ENCODE assay signal across 20 mouse cellular contexts in the genomic region with DNA sequence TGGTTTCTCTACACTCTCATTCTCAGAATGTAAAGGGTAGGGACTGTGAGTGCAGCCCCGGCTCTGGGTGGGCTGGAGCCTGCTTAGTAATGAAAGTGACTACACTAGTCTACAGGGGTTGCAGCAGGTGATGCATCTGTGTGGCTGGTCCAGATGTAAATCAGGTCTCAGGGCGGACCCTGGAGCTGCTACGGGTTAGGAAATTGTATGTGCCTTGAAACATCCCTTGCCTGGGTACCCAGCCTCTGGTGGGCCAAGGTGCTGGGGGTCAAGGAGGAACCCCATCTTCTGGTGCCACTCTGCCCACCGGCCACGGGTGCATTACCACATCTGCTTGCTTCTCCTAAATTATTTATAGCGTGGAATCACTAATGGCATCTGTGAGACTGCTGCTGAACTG. TPM values are rescaled to one million over a fixed set of nuclear protein-coding genes. Genes with fewer than 3 reads are reported as not detected.
DNase-seq lines count a peak whose midpoint lies in the region; ATAC-seq lines count a peak whose summit lies in the region.
"Had no signal": no experiment of that assay in that cellular context is flagged by ENCODE, and none has a peak within 500 bp of the region (broad histone marks: within the 10 kb centered on the region; RNA-seq: fewer than 3 reads in every experiment).

No protein-coding gene starts in this region.

- peaks cover 37% of the 10 kb centered on the region for H3K36me3 ChIP-seq in hindbrain, embryonic 12.5 days
- H3K36me3 ChIP-seq in hindbrain, embryonic 14.5 days (replicated peaks; ENCODE audit: control insufficient read depth, insufficient read depth), result peaks cover 38% of the 10 kb centered on the region
- peaks cover 39% of the 10 kb centered on the region for H3K36me3 ChIP-seq in forebrain, embryonic 13.5 days (ENCODE audit: poor library complexity, severe bottlenecking)
- peaks cover 49% of the 10 kb centered on the region for H3K36me3 ChIP-seq in limb, embryonic 10.5 days
- peaks cover 22% of the 10 kb centered on the region for H3K36me3 ChIP-seq in midbrain, embryonic 16.5 days (ENCODE audit: control insufficient read depth, insufficient read depth, low read length)
- peaks cover 48% of the 10 kb centered on the region for H3K36me3 ChIP-seq in kidney, embryonic 15.5 days

- no peaks in the 10 kb centered on the region for H3K9me3 ChIP-seq in hindbrain, embryonic 12.5 days (replicated peaks)
- no peaks in the 10 kb centered on the region for H3K9me3 ChIP-seq in hindbrain, embryonic 14.5 days (ENCODE audit: control insufficient read depth, low read length)
- no peaks in the 10 kb centered on the region for H3K9me3 ChIP-seq in forebrain, embryonic 13.5 days (replicated peaks)
- H3K9me3 ChIP-seq in limb, embryonic 10.5 days (replicated peaks), result no peaks in the 10 kb centered on the region
- no peaks in the 10 kb centered on the region for H3K9me3 ChIP-seq in midbrain, embryonic 16.5 days (replicated peaks; ENCODE audit: control insufficient read depth, low read length, poor library complexity, severe bottlenecking)
- no peaks in the 10 kb centered on the region for H3K9me3 ChIP-seq in kidney, embryonic 15.5 days (replicated peaks)
- H3K9me3 ChIP-seq: G1E; liver, embryonic 15.5 days; midbrain, embryonic 12.5 days; stomach, embryonic 15.5 days had no signal

- 85% methylated on average over 6 of the region's 6 CpGs for WGBS in hindbrain, embryonic 12.5 days
- 87% methylated on average over 6 of the region's 6 CpGs for WGBS in hindbrain, embryonic 14.5 days
- 85% methylated on average over 6 of the region's 6 CpGs for WGBS in forebrain, embryonic 13.5 days
- 83% methylated on average over 6 of the region's 6 CpGs for WGBS in limb, embryonic 10.5 days
- WGBS in midbrain, embryonic 16.5 days, result 79% methylated on average over 6 of the region's 6 CpGs
- WGBS in kidney, embryonic 15.5 days, result 81% methylated on average over 6 of the region's 6 CpGs

- no peak overlapping the region for H3K9ac ChIP-seq in hindbrain, embryonic 12.5 days
- no peak overlapping the region; the same call in 1 of the 2 replicates for H3K9ac ChIP-seq in hindbrain, embryonic 14.5 days
- H3K9ac ChIP-seq in forebrain, embryonic 13.5 days, result no peak overlapping the region
- H3K9ac ChIP-seq in midbrain, embryonic 16.5 days (ENCODE audit: low read depth, low read length), result peak overlapping the region; percentile 38
- no peak overlapping the region for H3K9ac ChIP-seq in kidney, embryonic 15.5 days
- H3K9ac ChIP-seq: liver, embryonic 15.5 days; midbrain, embryonic 12.5 days; stomach, embryonic 15.5 days had no signal

- DNase-seq in hindbrain, embryonic 14.5 days (ENCODE audit: low spot score), result no peak
- no peak for DNase-seq in limb, embryonic 10.5 days (ENCODE audit: low spot score)

- no peak overlapping the region for H3K4me3 ChIP-seq in hindbrain, embryonic 12.5 days
- H3K4me3 ChIP-seq in hindbrain, embryonic 14.5 days (replicated peaks; ENCODE audit: low read length), result no peak overlapping the region
- no peak overlapping the region for H3K4me3 ChIP-seq in forebrain, embryonic 13.5 days
- H3K4me3 ChIP-seq in limb, embryonic 10.5 days, result no peak overlapping the region
- no peak overlapping the region for H3K4me3 ChIP-seq in midbrain, embryonic 16.5 days (ENCODE audit: low read depth, low read length)
- no peak overlapping the region for H3K4me3 ChIP-seq in kidney, embryonic 15.5 days (replicated peaks)
- H3K4me3 ChIP-seq: liver, embryonic 15.5 days; midbrain, embryonic 12.5 days; stomach, embryonic 15.5 days had no signal

- no peaks in the 10 kb centered on the region for H3K27me3 ChIP-seq in hindbrain, embryonic 12.5 days
- no peaks in the 10 kb centered on the region for H3K27me3 ChIP-seq in hindbrain, embryonic 14.5 days (ENCODE audit: control insufficient read depth, insufficient read depth, low read length)
- no peaks in the 10 kb centered on the region for H3K27me3 ChIP-seq in forebrain, embryonic 13.5 days
- H3K27me3 ChIP-seq in limb, embryonic 10.5 days (ENCODE audit: low read depth, poor library complexity, severe bottlenecking), result no peaks in the 10 kb centered on the region
- H3K27me3 ChIP-seq in midbrain, embryonic 16.5 days (ENCODE audit: control insufficient read depth, insufficient read depth, low read depth, low read length), result no peaks in the 10 kb centered on the region
- H3K27me3 ChIP-seq in kidney, embryonic 15.5 days, result no peaks in the 10 kb centered on the region
- H3K27me3 ChIP-seq: liver, embryonic 15.5 days; midbrain, embryonic 12.5 days; stomach, embryonic 15.5 days had no signal

- peak overlapping the region; percentile 44 for H3K27ac ChIP-seq in hindbrain, embryonic 12.5 days
- no peak overlapping the region for H3K27ac ChIP-seq in hindbrain, embryonic 14.5 days
- peak overlapping the region; percentile 59 for H3K27ac ChIP-seq in forebrain, embryonic 13.5 days
- H3K27ac ChIP-seq in limb, embryonic 10.5 days, result peak overlapping the region; percentile 22; the same call in 1 of the 2 replicates
- no peak overlapping the region for H3K27ac ChIP-seq in midbrain, embryonic 16.5 days (ENCODE audit: low read length)
- no peak overlapping the region for H3K27ac ChIP-seq in kidney, embryonic 15.5 days
- H3K27ac ChIP-seq: liver, embryonic 15.5 days; midbrain, embryonic 12.5 days; stomach, embryonic 15.5 days had no signal

- ATAC-seq in hindbrain, embryonic 12.5 days (ENCODE audit: low FRiP score), result no peak
- ATAC-seq in hindbrain, embryonic 14.5 days (ENCODE audit: low FRiP score), result no peak
- ATAC-seq in forebrain, embryonic 13.5 days, result no peak
- ATAC-seq in midbrain, embryonic 16.5 days, result no peak
- ATAC-seq in kidney, embryonic 15.5 days (replicated peaks; ENCODE audit: low FRiP score), result no peak
- ATAC-seq in monocyte, adult 5-6 weeks (replicated peaks; ENCODE audit: insufficient number of reproducible peaks, low FRiP score, low TSS enrichment, poor library complexity, severe bottlenecking), result no peak
- ATAC-seq in CD4-positive, CD25-positive, alpha-beta regulatory T cell, adult 4 months, result no peak

- peaks cover 17% of the 10 kb centered on the region for H3K4me1 ChIP-seq in hindbrain, embryonic 12.5 days
- H3K4me1 ChIP-seq in hindbrain, embryonic 14.5 days (replicated peaks; ENCODE audit: control insufficient read depth, insufficient read depth, low read length), result peaks cover 17% of the 10 kb centered on the region
- peaks cover 27% of the 10 kb centered on the region for H3K4me1 ChIP-seq in forebrain, embryonic 13.5 days
- H3K4me1 ChIP-seq in limb, embryonic 10.5 days, result peaks cover 10% of the 10 kb centered on the region
- H3K4me1 ChIP-seq in midbrain, embryonic 16.5 days (ENCODE audit: control insufficient read depth, insufficient read depth, low read length), result peaks cover 6% of the 10 kb centered on the region; the same call in 1 of the 2 replicates
- H3K4me1 ChIP-seq in kidney, embryonic 15.5 days, result peaks cover 6% of the 10 kb centered on the region

- no peak overlapping the region for H3K4me2 ChIP-seq in hindbrain, embryonic 12.5 days (replicated peaks)
- no peak overlapping the region for H3K4me2 ChIP-seq in hindbrain, embryonic 14.5 days (replicated peaks)
- H3K4me2 ChIP-seq in forebrain, embryonic 13.5 days, result no peak overlapping the region
- H3K4me2 ChIP-seq in midbrain, embryonic 16.5 days (ENCODE audit: low read length), result no peak overlapping the region
- no peak overlapping the region for H3K4me2 ChIP-seq in kidney, embryonic 15.5 days
- H3K4me2 ChIP-seq: liver, embryonic 15.5 days; midbrain, embryonic 12.5 days; stomach, embryonic 15.5 days had no signal

RNA-seq across cellular contexts. Expression of gene Cd5, which starts 24.6 kb away (rescaled TPM):
- 0.17 and 0.31 TPM in 2 replicates for polyA plus RNA-seq in hindbrain, embryonic 12.5 days (2016; fragmentation: Nextera tagmentation; extraction: Ambion mirVana)
- 0.31 TPM in 2 replicates for polyA plus RNA-seq in hindbrain, embryonic 14.5 days (2014; fragmentation: Nextera tagmentation; extraction: Ambion mirVana)
- polyA plus RNA-seq in forebrain, embryonic 13.5 days (2015; fragmentation: Nextera tagmentation; extraction: Ambion mirVana), result 0.26 TPM in 1 of 2 replicates, not detected in the other
- 0.06 and 0.26 TPM in 2 replicates for polyA plus RNA-seq in limb, embryonic 10.5 days (2016; fragmentation: Nextera tagmentation; extraction: Ambion mirVana)
- 0.48 and 0.78 TPM in 2 replicates for polyA plus RNA-seq in midbrain, embryonic 16.5 days (2015; fragmentation: Nextera tagmentation; extraction: Ambion mirVana)
- 0.34 and 0.82 TPM in 2 replicates for polyA plus RNA-seq in kidney, embryonic 15.5 days (2015; fragmentation: Nextera tagmentation; extraction: Ambion mirVana)
- 1.0 to 3.1 TPM in 2 of 3 replicates, not detected in the other for total RNA-seq in monocyte, adult 5-6 weeks (2017)
- polyA plus RNA-seq in CD4-positive, CD25-positive, alpha-beta regulatory T cell, adult 4 months (2017; shearing (Covaris generic)), result 100 to 1,000 TPM; 449 to 646 TPM
- total RNA-seq: left cerebral cortex, postnatal 4 days had no signal
- polyA plus RNA-seq: G1E; intestine, embryonic 14.5 days; liver, embryonic 15.5 days had no signal

RNA-seq across cellular contexts. Expression of gene Vps37c, which starts 25.6 kb away (rescaled TPM):
- polyA plus RNA-seq in hindbrain, embryonic 12.5 days (2016; fragmentation: Nextera tagmentation; extraction: Ambion mirVana), result 36.6 and 37.5 TPM in 2 replicates
- 28.7 and 31.3 TPM in 2 replicates for polyA plus RNA-seq in hindbrain, embryonic 14.5 days (2014; fragmentation: Nextera tagmentation; extraction: Ambion mirVana)
- polyA plus RNA-seq in forebrain, embryonic 13.5 days (2015; fragmentation: Nextera tagmentation; extraction: Ambion mirVana), result 32.1 and 33.3 TPM in 2 replicates
- polyA plus RNA-seq in limb, embryonic 10.5 days (2016; fragmentation: Nextera tagmentation; extraction: Ambion mirVana), result 34.3 and 37.7 TPM in 2 replicates
- 28.6 and 31.2 TPM in 2 replicates for polyA plus RNA-seq in midbrain, embryonic 16.5 days (2015; fragmentation: Nextera tagmentation; extraction: Ambion mirVana)
- polyA plus RNA-seq in kidney, embryonic 15.5 days (2015; fragmentation: Nextera tagmentation; extraction: Ambion mirVana), result 29.7 and 31.7 TPM in 2 replicates
- 7.3 to 22.2 TPM (median 18.7 TPM) in 3 replicates for total RNA-seq in monocyte, adult 5-6 weeks (2017)
- polyA plus RNA-seq in CD4-positive, CD25-positive, alpha-beta regulatory T cell, adult 4 months (2017; shearing (Covaris generic)), result 10 to 100 TPM; 14.5 to 15.7 TPM

RNA-seq across cellular contexts. Expression of gene Pga5, which starts 36.3 kb away (rescaled TPM):
- not detected in 2 replicates for polyA plus RNA-seq in hindbrain, embryonic 12.5 days (2016; fragmentation: Nextera tagmentation; extraction: Ambion mirVana)
- not detected in 2 replicates for polyA plus RNA-seq in hindbrain, embryonic 14.5 days (2014; fragmentation: Nextera tagmentation; extraction: Ambion mirVana)
- polyA plus RNA-seq in forebrain, embryonic 13.5 days (2015; fragmentation: Nextera tagmentation; extraction: Ambion mirVana), result not detected in 2 replicates
- not detected in 2 replicates for polyA plus RNA-seq in limb, embryonic 10.5 days (2016; fragmentation: Nextera tagmentation; extraction: Ambion mirVana)
- polyA plus RNA-seq in midbrain, embryonic 16.5 days (2015; fragmentation: Nextera tagmentation; extraction: Ambion mirVana), result not detected in 2 replicates
- polyA plus RNA-seq in kidney, embryonic 15.5 days (2015; fragmentation: Nextera tagmentation; extraction: Ambion mirVana), result not detected in 2 replicates
- total RNA-seq in monocyte, adult 5-6 weeks (2017), result not detected in 3 replicates
- polyA plus RNA-seq in CD4-positive, CD25-positive, alpha-beta regulatory T cell, adult 4 months (2017; shearing (Covaris generic)), result not detected
- total RNA-seq: adrenal gland, adult 2 months; heart, adult 18-20 months; layer of hippocampus, postnatal 25 days; left cerebral cortex, postnatal 4 days; neutrophil, adult 5-6 weeks had no signal
- polyA plus RNA-seq: adrenal gland, adult 2 months; cortical plate, adult 2 months; heart, postnatal 0 days; intestine, embryonic 14.5 days; liver, embryonic 15.5 days; midbrain, embryonic 12.5 days had no signal

Comparison
In these comparisons a context has a peak if more than half of its experiments do, and no peak if none do; other contexts are left out.
1. H3K27ac ChIP-seq: peak in hindbrain, embryonic 12.5 days (single experiment), forebrain, embryonic 13.5 days (single experiment) and limb, embryonic 10.5 days (single experiment); none in hindbrain, embryonic 14.5 days (single experiment), midbrain, embryonic 16.5 days (single experiment) and kidney, embryonic 15.5 days (single experiment).
2. RNA of gene Cd5, which starts 24.6 kb away (polyA plus RNA-seq): 449 to 646 TPM in CD4-positive, CD25-positive, alpha-beta regulatory T cell, adult 4 months; 0.48 to 0.78 TPM in midbrain, embryonic 16.5 days, 0.34 to 0.82 TPM in kidney, embryonic 15.5 days, 0.31 TPM in hindbrain, embryonic 14.5 days, 0.06 to 0.26 TPM in limb, embryonic 10.5 days, 0.17 to 0.31 TPM in hindbrain, embryonic 12.5 days and 0.26 TPM in forebrain, embryonic 13.5 days; every median in the first group is over 100 times any median in the second.